Mouse (Mus musculus) liver, adult (tissue): ENCODE measurements around the gene Ap3d1.

Experiments used
- GATA4 ChIP-seq: IDR thresholded peaks from 2 replicates; pipeline ENCODE4 v1.6.1; 2014; ENCODE audit warnings: mild to moderate bottlenecking, low read length; ENCODE audit not compliant: insufficient replicate concordance

Gene Ap3d1

DNA sequence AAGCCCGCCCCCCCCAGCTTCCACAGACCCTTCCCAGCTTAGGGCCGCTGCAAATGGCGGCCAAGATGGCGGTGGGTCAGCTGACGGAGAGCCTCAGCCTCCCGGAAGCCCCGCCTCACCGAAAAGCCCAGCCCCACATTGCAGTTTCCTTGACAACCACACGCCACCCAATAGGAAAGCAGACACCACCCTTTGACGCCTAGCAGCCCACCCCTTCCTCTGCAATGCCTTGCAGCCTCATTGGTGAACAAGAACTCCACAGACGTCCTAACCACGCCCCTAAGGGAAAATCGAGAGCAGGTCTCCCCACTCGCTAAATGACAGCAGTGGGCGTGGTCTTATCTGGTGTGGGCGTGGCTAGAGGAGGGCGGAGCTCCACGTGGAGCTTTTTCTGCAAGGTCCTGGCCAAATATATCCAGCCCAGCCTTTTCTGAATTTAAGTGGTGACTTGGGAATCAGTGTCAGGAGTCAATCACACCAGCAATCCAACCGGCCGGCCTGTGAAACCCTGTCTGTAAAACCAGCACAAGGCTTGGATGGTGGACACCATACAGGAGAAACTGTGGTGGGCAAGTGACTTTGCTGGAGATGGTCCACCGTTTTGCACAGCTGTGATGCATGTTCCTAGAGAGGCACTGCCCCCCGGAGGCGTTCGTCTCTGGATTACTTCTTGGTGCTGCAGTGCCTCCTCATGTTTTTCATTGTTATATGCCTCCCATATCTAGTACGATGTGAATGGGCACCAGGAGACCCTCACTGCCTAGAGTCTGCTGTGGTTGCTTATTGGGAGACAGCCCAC is at the start of gene Ap3d1:
TSS of gene Ap3d1 (minus strand) at position 85 of the 799 bp plus-strand sequence.
- TF ChIP-seq GATA4, result 0 out of 2 replicates have a peak, but pooled peaks have one; percentile 32

DNA sequence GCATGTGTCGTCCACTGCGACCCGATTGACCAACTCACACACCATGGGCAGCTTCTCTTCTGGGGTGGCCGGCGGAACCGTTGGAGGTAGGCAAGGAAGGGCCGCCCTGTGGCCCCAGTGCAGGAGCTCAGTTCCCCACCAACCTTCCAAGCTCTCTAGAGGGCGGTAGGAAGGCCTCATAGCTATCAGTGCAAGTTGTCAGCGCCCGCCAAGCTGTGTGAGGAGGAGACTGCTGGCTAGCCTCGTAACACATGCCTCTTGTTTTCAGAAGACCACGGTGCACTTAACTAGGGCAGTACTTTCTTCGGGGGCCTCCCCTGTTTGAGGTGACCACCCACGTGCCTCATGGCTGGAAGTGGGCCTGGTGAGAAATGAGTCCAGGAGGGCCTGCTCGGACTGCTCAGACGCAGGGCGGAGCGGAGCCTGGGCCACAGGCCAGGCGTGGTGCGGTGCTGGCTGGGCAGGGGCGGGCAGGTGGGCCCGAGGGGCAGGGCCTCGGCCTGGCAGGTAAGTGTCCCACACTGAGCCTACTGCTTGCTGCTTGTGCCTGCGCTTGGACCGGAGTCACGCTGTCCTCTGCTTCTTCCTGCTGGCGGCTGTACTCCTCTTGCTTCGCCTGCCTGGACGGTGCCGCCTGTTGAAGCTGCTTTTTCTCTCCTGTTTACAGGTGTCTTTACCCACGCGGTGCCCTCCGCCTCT is 49.6 kb upstream of the Ap3d1 start:
- no peak for TF ChIP-seq GATA4

DNA sequence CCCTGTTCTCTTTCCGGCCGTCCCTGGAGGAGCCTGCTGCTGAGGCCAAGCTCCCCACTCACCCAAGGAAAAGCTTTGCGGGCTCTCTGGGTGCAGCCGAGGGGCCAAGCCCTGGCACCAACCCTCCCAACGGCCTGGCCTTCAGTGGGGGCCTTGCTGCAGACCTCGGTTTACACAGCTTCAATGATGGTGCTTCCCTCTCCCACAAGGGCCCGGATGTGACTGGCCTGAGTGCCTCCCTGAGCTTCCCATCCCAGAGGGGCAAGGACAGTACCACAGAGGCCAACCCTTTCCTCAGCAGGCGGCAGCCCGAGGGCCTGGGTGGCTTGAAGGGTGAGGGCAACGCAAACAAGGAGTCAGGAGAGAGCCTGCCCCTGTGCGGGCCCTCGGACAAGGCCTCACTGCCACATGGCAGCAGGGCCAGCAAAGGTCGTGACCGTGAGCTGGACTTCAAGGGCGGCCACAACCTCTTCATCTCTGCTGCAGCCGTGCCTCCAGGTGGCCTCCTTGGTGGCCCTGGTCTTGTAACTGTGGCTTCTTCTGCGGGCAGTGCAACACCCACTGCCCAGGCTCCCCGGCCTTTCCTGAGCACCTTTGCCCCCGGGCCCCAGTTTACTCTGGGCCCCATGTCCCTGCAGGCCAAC is 48.8 kb upstream of the Ap3d1 start:
- no peak for TF ChIP-seq GATA4

DNA sequence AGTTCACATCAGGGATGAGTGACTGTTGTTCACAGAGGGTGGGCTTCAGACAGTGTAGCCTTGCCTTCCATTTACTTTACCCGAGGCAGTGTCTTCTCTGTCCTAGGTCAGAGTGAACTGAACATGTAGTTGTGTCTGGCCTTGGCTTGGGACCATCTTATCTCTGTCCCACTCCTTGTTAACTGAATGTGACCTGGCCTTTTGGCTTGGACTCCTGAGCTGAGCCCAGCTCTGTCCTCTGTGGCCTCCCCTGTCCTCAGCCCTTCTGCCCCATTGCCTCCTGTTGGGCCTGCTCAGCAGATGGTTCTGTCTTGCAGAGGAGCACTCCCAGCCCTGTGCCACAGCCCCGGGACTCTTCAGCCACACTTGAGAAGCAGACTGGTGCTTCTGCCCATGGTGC is 45.5 kb upstream of the Ap3d1 start:
- no peak for TF ChIP-seq GATA4

DNA sequence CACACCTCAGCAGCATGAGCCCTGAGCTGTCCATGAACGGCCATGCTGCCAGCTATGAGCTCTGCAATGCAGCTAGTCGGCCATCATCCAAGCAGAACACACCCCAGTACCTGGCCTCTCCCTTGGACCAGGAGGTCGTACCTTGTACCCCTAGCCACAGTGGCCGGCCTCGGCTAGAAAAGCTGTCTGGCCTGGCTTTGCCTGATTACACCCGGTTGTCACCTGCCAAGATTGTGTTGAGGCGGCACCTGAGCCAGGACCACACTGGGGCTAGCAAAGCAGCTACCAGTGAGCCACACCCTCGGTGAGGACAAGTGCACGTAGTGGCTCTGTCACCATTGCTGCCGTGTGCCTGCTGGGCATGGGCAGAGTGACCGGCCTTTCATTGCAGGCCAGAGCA is 43.9 kb upstream of the Ap3d1 start:
- TF ChIP-seq GATA4, result no peak

DNA sequence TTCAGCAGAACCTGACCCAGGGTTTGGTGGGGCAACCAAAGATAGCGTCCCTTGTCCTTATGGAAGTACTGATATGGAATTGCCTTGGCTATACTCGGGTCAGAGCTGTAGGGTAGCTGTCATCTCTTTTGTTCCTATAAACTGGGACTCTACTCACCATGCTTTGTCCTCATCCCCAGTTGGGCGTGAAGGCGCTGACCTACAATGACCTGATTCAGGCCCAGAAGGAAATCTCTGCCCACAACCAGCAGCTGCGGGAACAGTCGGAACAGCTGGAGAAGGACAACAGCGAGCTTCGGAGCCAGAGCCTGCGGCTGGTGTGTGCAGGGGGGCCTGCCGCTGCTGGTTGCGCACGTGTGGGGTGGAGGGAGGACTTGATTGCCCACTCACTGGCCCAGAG is 42.8 kb upstream of the Ap3d1 start:
- no peak for TF ChIP-seq GATA4

DNA sequence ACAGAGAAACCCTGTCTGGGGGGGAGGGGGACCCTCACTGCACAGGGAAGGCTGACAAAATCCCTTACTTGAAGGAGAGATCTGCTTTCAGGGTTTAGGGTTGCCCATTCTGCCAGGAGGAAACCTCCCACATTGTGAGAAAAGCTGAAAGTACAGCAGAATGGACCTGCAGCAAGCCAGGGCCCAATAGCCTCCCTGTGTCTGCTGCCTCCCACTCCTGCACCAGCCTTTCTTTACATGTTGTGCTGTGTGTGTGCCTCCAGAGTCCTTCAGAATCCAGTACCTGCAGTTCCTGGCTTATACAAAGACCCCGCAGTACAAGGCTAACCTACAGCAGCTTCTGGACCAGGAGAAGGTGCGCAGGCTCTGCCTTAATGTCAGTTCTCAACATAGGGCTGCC is 42.2 kb upstream of the Ap3d1 start:
- TF ChIP-seq GATA4, result no peak

DNA sequence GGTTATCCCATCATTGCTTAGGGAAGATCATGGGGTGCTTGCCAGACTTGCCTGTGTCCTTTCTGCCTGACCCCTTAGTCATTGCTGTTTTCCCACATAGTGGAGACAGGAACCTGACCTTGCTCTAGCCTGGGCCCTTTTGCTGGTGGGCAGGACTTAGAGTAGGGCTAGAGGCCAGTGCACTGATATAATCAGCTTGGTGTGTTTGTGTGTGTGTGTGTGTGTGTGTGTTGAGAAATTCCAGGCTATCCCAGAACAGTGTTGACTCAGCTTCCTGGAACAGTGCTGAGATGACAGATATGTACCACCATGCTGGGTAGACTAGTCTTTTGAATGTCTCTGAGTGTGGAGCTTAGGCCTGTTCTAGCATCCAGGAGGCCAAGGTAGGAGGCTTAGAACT is 37.5 kb upstream of the Ap3d1 start:
- TF ChIP-seq GATA4, result peak; percentile 47; the same call in 1 of the 2 replicates

DNA sequence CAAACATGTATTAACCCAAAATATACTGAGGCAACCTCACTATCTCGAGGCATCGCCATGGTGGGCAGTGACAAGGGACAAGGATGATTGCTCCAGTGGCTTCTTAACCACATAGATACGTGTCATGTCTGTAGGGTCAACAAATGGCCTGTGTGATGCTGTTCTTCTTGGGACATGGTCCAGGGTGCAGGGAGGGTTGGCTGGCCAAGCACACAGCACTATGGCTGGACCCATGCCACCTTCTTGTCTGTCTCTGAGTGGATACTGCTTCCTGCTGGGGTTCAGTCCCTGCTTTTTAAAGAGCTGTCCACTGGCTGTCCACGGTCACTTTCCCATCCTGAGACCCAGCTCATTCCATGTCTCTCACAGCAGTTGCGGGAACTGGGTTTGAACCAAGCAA is 35.1 kb upstream of the Ap3d1 start:
- no peak for TF ChIP-seq GATA4

DNA sequence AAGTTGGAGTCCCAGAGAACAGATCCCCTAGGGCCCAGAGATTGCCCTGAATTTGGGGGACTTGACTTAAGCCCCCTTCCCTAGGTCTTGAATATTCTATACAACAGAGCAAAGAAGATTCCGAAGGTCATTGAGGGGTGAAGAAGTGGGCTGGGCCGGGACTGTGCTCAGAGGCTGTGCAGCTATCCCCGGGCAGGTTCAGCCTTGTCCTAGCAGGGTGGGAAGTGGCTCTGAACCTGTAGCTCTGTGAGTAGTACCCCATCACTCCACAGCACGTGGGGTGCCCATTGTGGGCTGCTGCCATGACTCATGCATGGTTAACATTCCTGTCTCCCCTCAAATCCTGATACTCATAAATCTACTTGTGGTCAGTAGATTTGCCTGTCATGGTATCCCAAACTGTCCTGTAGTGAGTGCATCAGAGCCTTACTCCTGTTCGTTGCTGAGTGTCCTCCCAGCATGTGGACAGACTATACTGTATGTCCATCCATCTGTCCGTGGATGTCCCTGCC is 34.4 kb upstream of the Ap3d1 start:
- no peak for TF ChIP-seq GATA4

DNA sequence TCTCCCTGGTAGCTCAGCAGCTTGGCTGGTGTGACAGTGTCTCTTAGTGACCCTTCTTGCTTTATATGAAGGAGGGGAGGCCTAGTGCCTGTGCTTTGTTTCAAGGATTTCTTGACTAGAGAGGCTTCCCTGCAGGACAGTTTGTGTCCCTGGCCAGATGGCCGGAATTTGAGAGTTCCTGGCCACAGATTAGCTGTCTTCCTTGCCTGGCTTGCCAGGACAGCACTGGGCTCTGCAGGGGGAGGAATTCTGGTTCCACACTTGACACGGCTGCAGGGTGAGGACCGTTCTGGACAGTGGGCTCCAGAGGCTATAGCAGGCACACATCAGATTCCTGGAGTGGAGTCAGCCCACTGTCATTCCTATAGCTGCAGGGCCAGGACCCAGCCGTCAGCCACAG is 33.7 kb upstream of the Ap3d1 start:
- TF ChIP-seq GATA4, result no peak

DNA sequence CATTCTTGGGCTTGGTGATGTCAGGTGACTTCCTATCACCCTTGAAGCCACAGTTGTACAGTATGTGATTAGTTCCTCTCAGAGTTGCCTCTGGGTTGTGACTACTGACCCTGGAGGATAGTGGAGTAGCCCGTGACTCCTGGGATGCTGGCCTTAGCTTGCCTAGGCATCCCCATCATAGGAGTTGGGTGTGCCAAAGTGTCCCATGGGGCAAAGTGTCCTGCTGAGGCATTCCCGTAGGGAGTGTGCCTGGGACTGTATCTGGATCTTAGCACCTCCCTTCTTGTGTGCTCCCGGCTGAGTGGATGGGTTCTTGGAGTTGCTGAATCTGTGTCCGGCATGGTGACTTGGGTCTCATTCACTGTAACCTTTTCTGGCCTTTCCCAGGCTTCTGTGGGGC is 32.9 kb upstream of the Ap3d1 start:
- no peak for TF ChIP-seq GATA4

DNA sequence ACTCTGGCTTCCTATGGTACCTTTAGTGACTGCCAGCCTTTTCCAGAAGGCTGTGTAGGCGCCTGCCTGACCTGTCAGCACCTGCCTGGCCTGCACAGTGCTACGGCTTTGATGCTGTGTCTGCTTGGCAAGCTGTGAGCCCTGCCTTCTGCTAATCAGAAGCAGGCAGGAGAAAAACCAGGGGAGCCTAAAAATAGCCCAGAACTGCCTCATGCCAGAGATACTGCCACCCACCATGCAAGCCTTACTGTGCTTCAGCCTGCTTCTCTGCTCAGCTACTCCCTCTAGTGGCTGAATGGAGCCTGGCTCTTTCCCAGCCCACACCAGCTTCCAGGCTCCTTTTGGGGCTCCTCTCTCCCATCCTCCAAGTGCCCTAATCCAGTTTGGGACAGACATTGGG is 32.5 kb upstream of the Ap3d1 start:
- no peak for TF ChIP-seq GATA4

DNA sequence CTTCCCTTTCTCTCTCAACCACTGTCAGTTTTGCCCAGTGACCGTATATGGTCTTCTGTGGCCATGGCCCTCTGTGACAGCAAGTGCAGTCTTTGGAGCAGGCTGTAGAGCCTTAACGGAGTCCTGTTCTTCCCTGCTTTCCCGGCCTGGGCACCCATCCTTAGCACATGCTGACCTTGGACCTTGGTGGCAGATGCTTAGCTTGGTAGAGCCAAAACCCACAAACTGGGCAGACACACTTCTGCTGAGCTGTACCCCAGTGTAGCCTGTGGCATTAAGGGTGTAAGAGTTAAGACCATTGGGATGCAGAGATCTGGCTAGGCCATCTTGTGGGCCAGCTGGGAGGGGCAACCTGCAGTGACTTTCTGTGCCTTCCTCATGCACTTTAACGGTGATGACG is 31.8 kb upstream of the Ap3d1 start:
- TF ChIP-seq GATA4, result no peak

DNA sequence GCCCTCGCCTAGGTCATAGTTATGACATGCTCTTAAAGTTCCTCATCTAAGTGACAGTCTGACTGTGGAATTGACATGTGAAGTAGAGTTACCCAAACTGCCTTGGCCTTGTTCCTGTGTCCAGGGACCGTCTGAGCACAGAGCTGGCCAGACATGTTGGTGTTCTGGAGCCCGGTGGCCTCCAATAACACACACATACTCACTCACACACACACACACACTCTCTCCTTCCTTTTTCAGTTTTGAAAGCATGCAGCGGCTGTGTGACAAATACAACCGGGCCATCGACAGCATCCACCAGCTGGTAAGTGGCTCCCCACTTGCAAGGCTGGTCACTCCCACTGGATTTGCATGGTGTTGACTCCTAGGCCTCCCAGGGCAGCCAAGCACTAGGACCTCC is 26.3 kb upstream of the Ap3d1 start:
- no peak for TF ChIP-seq GATA4
